Mouse (Mus musculus) neural tube, embryonic 13.5 days (tissue): ENCODE results near the gene Rtn2. TPM values are rescaled to one million over a fixed set of nuclear protein-coding genes. Genes with fewer than 3 reads are reported as not detected.

ENCODE experiments used
- ATAC-seq: fragments of 200-750 bp; cut with Nextera tagmentation; 2 replicates; pipeline ENCODE4 v1.8.0; 2017; ENCODE audit warnings: low read depth, mild to moderate bottlenecking, moderate TSS enrichment, moderate library complexity
- H3K27ac ChIP-seq: fragments of 300-500 bp; sonication (generic); replicated peaks from 2 replicates; pipeline ENCODE4 v1.5.1; 2015; ENCODE audit warnings: moderate library complexity, mild to moderate bottlenecking, inconsistent platforms
- H3K27me3 ChIP-seq: fragments of 300-500 bp; sonication (generic); 2 replicates; pipeline ENCODE4 v1.6.1; 2015; ENCODE audit warnings: mild to moderate bottlenecking, inconsistent platforms
- H3K36me3 ChIP-seq: fragments of 300-500 bp; sonication (generic); 2 replicates; pipeline ENCODE4 v1.6.1; 2015; ENCODE audit warnings: mild to moderate bottlenecking, inconsistent platforms
- H3K4me1 ChIP-seq: fragments of 300-500 bp; sonication (generic); replicated peaks from 2 replicates; pipeline ENCODE4 v1.6.1; 2015; ENCODE audit warnings: inconsistent platforms
- H3K4me2 ChIP-seq: fragments of 300-500 bp; sonication (generic); 2 replicates; pipeline ENCODE4 v1.6.1; 2015; ENCODE audit warnings: inconsistent platforms, mild to moderate bottlenecking, moderate library complexity
- H3K4me3 ChIP-seq: fragments of 300-500 bp; sonication (generic); 2 replicates; pipeline ENCODE4 v1.5.1; 2015; ENCODE audit warnings: mild to moderate bottlenecking, inconsistent platforms
- H3K9ac ChIP-seq: fragments of 300-500 bp; sonication (generic); 2 replicates; pipeline ENCODE4 v1.6.1; 2015; ENCODE audit warnings: moderate library complexity, mild to moderate bottlenecking, inconsistent platforms
- H3K9me3 ChIP-seq: fragments of 300-500 bp; sonication (generic); 2 replicates; pipeline ENCODE4 v1.6.1; 2016; ENCODE audit warnings: inconsistent platforms
- WGBS: fragments of 180-500 bp; shearing (Covaris S2); methylation state at CpG from one replicate; pipeline ENCODE4 v1.1.7; 2015; 5-methylcytosine and 5-hydroxymethylcytosine counted together
- polyA plus RNA-seq: library from polyadenylated mRNA; unstranded; fragments of >200 nt; fragmentation: Nextera tagmentation; extraction: Ambion mirVana; gene quantifications from 2 replicates; pipeline ENCODE4 v1.2.1, GENCODE M21; 2015

Rtn2 gene
- polyA plus RNA-seq, 1 experiment from 2014 or later: 117 TPM

- WGBS: 2% methylated on average over 48 of the region's 48 CpGs
These were observed 22.3 kb downstream of the Rtn2 start for GRCm38 (mm10) chr7:19304501-19305412.

GRCm38 (mm10) chr7:19305413-19305735, 22.9 kb downstream of the Rtn2 start:
- H3K27me3 ChIP-seq: peaks cover 61% of the 10 kb centered on the region
- no peak overlapping the region for H3K4me2 ChIP-seq
- H3K4me1 ChIP-seq: peaks cover 55% of the 10 kb centered on the region
- peak overlapping the region; percentile 53 for H3K9ac ChIP-seq
- no peaks in the 10 kb centered on the region for H3K36me3 ChIP-seq
- 13% methylated on average over 6 of the region's 6 CpGs for WGBS
- no peaks in the 10 kb centered on the region for H3K9me3 ChIP-seq
- no peak overlapping the region for H3K27ac ChIP-seq
- ATAC-seq: no peak
- H3K4me3 ChIP-seq: no peak overlapping the region

More at GRCm38 (mm10) chr7:19304501-19305412, 22.3 kb downstream of the Rtn2 start:
- peak overlapping the region; percentile 47 for H3K4me2 ChIP-seq
- H3K9me3 ChIP-seq: no peaks in the 10 kb centered on the region
- no peak overlapping the region for H3K27ac ChIP-seq
- H3K4me3 ChIP-seq: peak overlapping the region; percentile 26
- peaks cover 61% of the 10 kb centered on the region for H3K27me3 ChIP-seq
- peak overlapping the region; percentile 53 for H3K9ac ChIP-seq
- ATAC-seq: no peak
- no peaks in the 10 kb centered on the region for H3K36me3 ChIP-seq
- peaks cover 54% of the 10 kb centered on the region for H3K4me1 ChIP-seq

GRCm38 (mm10) chr7:19305796-19306765, 23.7 kb downstream of the Rtn2 start:
- H3K4me3 ChIP-seq: no peak overlapping the region
- no peaks in the 10 kb centered on the region for H3K36me3 ChIP-seq
- no peak overlapping the region for H3K27ac ChIP-seq
- ATAC-seq: no peak
- H3K9me3 ChIP-seq: no peaks in the 10 kb centered on the region
- no peak overlapping the region for H3K9ac ChIP-seq
- WGBS: 49% methylated on average over 16 of the region's 16 CpGs
- H3K27me3 ChIP-seq: peaks cover 63% of the 10 kb centered on the region
- H3K4me2 ChIP-seq: no peak overlapping the region
- H3K4me1 ChIP-seq: peaks cover 57% of the 10 kb centered on the region

GRCm38 (mm10) chr7:19306819-19307738, 24.7 kb downstream of the Rtn2 start:
- no peaks in the 10 kb centered on the region for H3K36me3 ChIP-seq
- ATAC-seq: no peak
- no peak overlapping the region for H3K27ac ChIP-seq
- H3K9ac ChIP-seq: no peak overlapping the region
- H3K4me3 ChIP-seq: 0 out of 2 replicates have a peak overlapping the region, but pooled peaks have one; percentile 1
- peak overlapping the region; percentile 96 for H3K4me2 ChIP-seq
- H3K9me3 ChIP-seq: no peaks in the 10 kb centered on the region
- 61% methylated on average over 25 of the region's 25 CpGs for WGBS
- H3K27me3 ChIP-seq: peaks cover 65% of the 10 kb centered on the region
- H3K4me1 ChIP-seq: peaks cover 47% of the 10 kb centered on the region

GRCm38 (mm10) chr7:19307739-19308453, 25.5 kb downstream of the Rtn2 start:
- H3K4me1 ChIP-seq: peaks cover 45% of the 10 kb centered on the region
- peak overlapping the region; percentile 61 for H3K4me3 ChIP-seq
- H3K36me3 ChIP-seq: no peaks in the 10 kb centered on the region
- H3K9me3 ChIP-seq: no peaks in the 10 kb centered on the region
- H3K27ac ChIP-seq: peak overlapping the region; percentile 76
- peaks cover 61% of the 10 kb centered on the region for H3K27me3 ChIP-seq
- peak; percentile 68 for ATAC-seq
- H3K4me2 ChIP-seq: peak overlapping the region; percentile 96
- 4% methylated on average over 18 of the region's 18 CpGs for WGBS
- peak overlapping the region; percentile 63 for H3K9ac ChIP-seq

GRCm38 (mm10) chr7:19308454-19309277, 26.2 kb downstream of the Rtn2 start:
- peak overlapping the region; percentile 96 for H3K4me2 ChIP-seq
- peaks cover 59% of the 10 kb centered on the region for H3K27me3 ChIP-seq
- peak overlapping the region; percentile 61 for H3K4me3 ChIP-seq
- no peaks in the 10 kb centered on the region for H3K9me3 ChIP-seq
- WGBS: under 1% methylated on average over 58 of the region's 58 CpGs
- H3K9ac ChIP-seq: peak overlapping the region; percentile 63
- H3K36me3 ChIP-seq: no peaks in the 10 kb centered on the region
- H3K27ac ChIP-seq: peak overlapping the region; percentile 76
- peaks cover 43% of the 10 kb centered on the region for H3K4me1 ChIP-seq
- ATAC-seq: peak; percentile 88

- Histone ChIP-seq H3K9ac (peak overlapping the region; percentile 59), H3K27me3 (peaks cover 57% of the 10 kb centered on the region), H3K9me3 (no peaks in the 10 kb centered on the region), H3K27ac (no peak overlapping the region), H3K36me3 (no peaks in the 10 kb centered on the region), H3K4me2 (peak overlapping the region; percentile 96), H3K4me1 (peaks cover 36% of the 10 kb centered on the region), H3K4me3 (peak overlapping the region; percentile 61)
- ATAC-seq: no peak
- WGBS: 1% methylated on average over 48 of the region's 48 CpGs
These were observed 27.0 kb downstream of the Rtn2 start for GRCm38 (mm10) chr7:19309278-19309883.

- Histone ChIP-seq H3K4me1 (peaks cover 29% of the 10 kb centered on the region), H3K27ac (no peak within 1 kb of the TSS), H3K9me3 (no peaks in the 10 kb centered on the region), H3K4me3 (peak within 1 kb of the TSS; percentile 61), H3K36me3 (no peaks in the 10 kb centered on the region), H3K27me3 (peaks cover 57% of the 10 kb centered on the region), H3K4me2 (peak within 1 kb of the TSS; percentile 96), H3K9ac (peak within 1 kb of the TSS; percentile 75)
- ATAC-seq: peak; percentile 77
- WGBS: under 1% methylated on average over 48 of the region's 49 CpGs
These were observed 27.6 kb downstream of the Rtn2 start, which contains the start of gene Fosb for GRCm38 (mm10) chr7:19309884-19310641. TSS of gene Fosb (minus strand) at chr7:19310051.

GRCm38 (mm10) chr7:19311991-19312390, 29.6 kb downstream of the Rtn2 start:
- 46% methylated on average over 4 of the region's 4 CpGs for WGBS
- Histone ChIP-seq H3K27me3 (peaks cover 47% of the 10 kb centered on the region), H3K4me1 (peaks cover 26% of the 10 kb centered on the region), H3K9me3 (no peaks in the 10 kb centered on the region), H3K9ac (no peak overlapping the region), H3K4me3 (no peak overlapping the region), H3K36me3 (no peaks in the 10 kb centered on the region), H3K4me2 (no peak overlapping the region), H3K27ac (no peak overlapping the region)
- ATAC-seq: no peak
